Mouse (Mus musculus) gastrocnemius, postnatal 36 days (tissue): Measurements from ENCODE around the gene Ncbp3. TPM values are rescaled to one million over a fixed set of nuclear protein-coding genes. Genes with fewer than 3 reads are reported as not detected.
"Not testable (repeated sequence)": the region's sequence is repeated elsewhere in the genome, so short reads cannot be mapped to it uniquely, and the experiment has no call there.

Experiments
- DNase-seq, 2 experiments: peaks; one replicate each; pipeline ENCODE4 v3.0.0; 2022
- intact Hi-C: fragments of 180-260 bp; cut with DNase I; formaldehyde crosslinking; loops from one replicate; pipeline ENCODE4 v1.15.1; 2025
- total RNA-seq, 2 experiments: library from RNA; stranded (reverse); gene quantifications; 2 replicates each; pipeline ENCODE4 v1.2.3; 2021

Ncbp3 gene
- total RNA-seq, 2 experiments from 2014 or later: 2.6 to 2.9 TPM

DNA sequence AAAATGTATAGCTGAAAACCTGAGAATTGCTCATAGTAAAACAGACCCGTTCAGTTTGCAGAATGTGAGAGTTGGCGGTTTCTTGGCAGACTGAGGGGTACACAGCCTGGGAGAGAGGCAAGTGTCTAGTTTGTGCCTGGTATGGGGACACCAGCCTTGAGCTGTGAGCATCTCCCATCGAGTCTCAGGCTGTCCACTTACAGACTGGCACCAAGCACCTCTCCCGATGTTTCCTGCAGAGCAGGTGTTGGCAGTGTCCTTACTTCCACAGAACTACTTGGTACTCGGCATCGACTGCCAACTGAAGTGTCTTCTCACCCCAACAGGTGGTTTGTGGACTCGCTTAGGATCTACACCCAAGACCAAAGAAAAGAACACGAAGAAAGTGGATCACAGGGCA lies 31.0 kb downstream of the Ncbp3 start:
- intact Hi-C loops: no loop called here
- DNase-seq: no peak

- no peak for DNase-seq
- intact Hi-C loops: no loop called here
These were observed 32.7 kb downstream of the Ncbp3 start for GRCm38 (mm10) chr11:73080306-73080705.

DNA sequence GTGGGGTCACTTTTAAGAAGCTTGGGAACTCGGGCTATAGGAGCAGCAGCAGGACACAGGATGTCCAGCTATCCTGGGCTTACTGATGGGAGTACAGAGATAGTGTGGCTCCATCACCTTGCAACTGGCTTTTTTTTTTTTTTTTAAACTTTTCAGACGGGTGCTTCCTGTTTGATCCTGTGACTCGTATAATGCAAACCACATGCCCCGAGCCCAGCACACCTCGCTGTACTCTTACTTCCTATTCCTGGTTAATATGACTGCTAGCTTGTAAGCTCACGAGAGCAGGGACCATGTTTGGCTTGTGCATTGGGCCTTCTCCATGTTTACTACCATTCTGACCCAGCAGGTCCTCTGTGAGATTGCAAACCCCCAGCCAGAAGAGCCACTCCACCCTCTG lies 36.7 kb downstream of the Ncbp3 start:
- intact Hi-C loops: no loop called here
- no peak for DNase-seq

DNA sequence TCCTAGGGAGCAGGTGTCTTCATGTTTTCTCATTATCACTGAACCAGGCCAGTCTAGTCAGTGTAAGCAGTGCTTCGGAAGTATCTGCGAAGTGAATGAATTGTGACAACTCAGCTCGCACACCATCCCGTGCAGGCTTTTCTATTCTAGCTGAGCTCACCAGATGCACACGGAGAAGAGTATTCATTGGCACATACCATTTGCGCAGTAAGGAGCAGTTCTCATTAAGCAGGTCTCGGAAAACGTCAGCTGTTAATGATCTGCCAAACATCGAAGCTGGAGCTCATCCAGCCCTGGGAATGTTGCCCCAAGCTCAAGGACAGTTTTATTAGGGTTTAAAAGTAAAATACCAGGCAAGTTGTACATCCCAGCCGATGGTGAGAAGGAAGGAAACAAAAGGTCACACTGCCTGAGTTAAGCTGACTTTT lies 37.2 kb downstream of the Ncbp3 start:
- DNase-seq: no peak
- intact Hi-C loops: no loop called here

GRCm38 (mm10) chr11:73085391-73085790 lies 37.8 kb downstream of the Ncbp3 start:
- intact Hi-C loops: no loop called here
- DNase-seq: no peak

- DNase-seq: no peak
- intact Hi-C loops: no loop called here
These were observed 40.3 kb downstream of the Ncbp3 start for GRCm38 (mm10) chr11:73087700-73088480.

DNA sequence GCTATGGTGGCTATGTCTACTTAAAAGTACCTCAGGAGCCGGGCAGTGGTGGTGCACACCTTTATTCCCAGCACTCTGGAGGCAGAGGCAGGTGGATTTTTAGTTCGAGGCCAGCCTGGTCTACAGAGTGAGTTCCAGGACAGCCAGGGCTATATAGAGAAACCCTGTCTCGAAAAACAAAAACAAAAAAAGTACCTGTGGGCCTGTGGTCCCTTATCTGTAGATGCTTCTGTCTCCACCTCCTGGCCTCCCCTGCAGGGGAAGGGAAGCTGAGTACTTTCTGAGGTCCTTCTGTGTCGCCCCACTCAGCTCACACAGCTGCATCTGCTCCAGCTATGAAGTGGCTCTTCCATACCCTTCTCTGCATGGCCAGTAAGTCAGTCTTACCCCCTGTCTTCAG lies 42.7 kb downstream of the Ncbp3 start, which contains the start of gene Itgae:
TSS of gene Itgae (plus strand) at position 301 of the 400 bp plus-strand sequence.
- intact Hi-C loops: no loop called here
- no peak for DNase-seq

DNA sequence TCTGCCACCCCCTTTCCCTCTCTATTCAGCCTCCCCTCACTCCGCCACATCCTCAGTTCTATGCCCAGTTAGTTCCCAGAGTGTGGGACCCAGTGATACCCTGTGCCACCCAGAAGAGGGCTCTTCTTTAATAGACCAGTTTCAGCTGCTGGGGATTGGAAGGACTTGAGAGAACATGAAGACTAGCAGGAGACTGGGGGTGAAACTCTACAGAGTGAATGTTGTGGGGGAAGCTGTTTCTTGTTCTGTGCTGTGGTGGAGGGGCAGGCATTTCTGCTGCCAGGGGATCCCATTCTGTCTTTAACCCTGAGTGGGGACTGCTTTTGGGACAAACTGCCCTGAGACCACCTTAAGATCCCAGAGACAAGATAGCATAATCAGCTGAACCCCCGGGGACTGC lies 43.2 kb downstream of the Ncbp3 start:
- no peak for DNase-seq
- intact Hi-C loops: no loop called here

GRCm38 (mm10) chr11:73092057-73092456 lies 44.5 kb downstream of the Ncbp3 start:
- intact Hi-C loops: no loop called here
- DNase-seq: no peak

- DNase-seq: no peak
- intact Hi-C loops: no loop called here
These were observed 45.3 kb downstream of the Ncbp3 start for GRCm38 (mm10) chr11:73092877-73093276.

DNA sequence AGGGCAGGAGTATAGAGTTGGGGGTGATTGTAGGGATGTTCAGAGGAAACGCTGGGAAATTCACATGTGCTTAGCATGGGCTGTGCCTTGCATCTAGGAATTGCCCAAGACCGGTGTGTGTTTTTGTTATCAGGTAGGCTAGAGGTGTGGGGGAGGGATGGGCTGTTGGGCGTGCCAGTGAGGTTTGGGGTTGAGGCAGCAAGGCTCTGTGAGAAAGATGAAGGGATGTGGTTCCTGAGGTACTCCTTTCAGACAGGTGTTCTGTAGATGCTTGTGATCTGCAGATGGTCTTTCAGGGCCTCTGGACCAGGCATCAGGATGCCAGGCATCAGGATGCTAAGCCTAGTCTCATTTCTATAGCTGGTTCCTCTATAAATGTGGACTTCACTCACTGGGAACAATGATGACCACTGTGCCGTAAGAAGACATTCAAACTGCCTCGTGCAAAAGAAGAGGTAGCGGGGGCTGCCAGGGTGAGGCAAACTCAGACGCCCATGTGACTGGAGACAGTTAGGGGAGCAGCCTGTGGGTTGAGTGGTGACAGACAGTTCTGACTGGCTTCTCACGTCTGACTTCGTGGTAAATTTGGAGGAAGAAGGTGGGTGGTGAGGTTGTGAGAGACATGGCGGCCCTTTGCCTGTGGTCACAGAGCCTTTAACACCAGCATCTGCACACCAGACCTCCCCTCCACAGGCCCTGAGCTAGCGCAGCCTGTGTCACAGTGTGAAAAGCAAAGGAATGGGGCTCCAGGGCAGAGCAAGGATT lies 46.8 kb downstream of the Ncbp3 start:
- intact Hi-C loops: no loop called here

GRCm38 (mm10) chr11:73098860-73099259 lies 51.3 kb downstream of the Ncbp3 start:
- no peak for DNase-seq
- intact Hi-C loops: no loop called here

More for the DNA sequence above, 46.8 kb downstream of the Ncbp3 start:
- DNase-seq: no peak

DNA sequence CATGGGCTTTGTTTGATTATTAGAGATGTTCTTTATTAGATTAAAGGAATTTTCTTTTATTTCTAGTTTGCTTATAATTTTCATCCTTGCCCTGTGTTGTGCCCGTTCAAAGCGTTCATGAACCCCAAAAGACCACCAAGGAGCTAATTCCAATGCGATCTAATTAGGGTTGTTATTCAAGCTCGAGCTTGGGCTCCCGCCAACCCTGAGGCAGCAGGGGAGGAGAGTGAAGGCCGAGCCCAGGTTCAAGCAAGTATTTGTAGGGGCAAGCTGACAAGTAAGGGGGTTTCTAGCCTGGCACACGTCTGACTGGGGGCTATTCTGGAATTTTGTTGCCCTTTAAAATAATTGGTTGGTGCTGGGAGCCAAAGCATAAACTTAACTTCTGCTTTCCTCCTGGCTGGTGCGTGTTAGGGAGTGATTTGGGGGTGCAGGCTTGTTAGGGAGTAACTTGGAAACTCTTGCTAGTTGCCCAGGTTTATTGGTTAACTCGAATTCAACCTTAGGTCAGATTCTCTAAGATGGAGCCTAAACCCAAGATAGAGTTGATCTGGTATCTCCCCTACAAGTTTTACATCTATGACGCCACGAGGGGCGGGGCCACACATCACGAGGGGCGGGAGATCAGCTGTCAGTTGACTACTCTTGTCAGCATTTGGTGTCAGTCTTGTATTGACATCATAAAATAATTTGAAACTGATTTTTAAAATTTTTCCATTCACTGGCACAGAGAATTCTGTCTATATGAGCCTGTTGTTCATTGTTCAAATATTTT lies 52.6 kb downstream of the Ncbp3 start:
- DNase-seq: no peak
- intact Hi-C loops: loop anchor here (10.0 kb wide), 1 partner anchor 95 kb away; no protein-coding TSS in a partner anchor

- intact Hi-C loops: loop anchor here (10.0 kb wide), 1 partner anchor 97 kb away; no protein-coding TSS in a partner anchor
- no peak for DNase-seq
These were observed 53.7 kb downstream of the Ncbp3 start for GRCm38 (mm10) chr11:73101308-73101707.

DNA sequence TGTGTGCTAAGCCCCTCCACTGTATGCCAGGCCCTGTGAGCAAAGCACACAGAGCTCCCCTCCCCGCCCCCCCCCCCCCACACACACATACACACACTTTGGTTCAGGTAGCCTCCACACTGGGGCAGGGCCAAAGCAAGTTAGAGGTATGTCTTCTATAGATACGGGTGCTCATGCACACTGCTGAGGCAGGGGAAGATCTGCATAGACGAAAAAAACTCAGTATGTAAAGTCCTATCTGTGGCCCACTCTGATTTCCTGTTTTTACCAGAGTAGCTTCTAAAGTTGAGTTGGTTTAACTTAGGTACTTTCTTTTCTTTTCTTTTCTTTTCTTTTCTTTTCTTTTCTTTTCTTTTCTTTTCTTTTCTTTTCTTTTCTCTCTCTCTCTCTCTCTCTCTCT lies 57.7 kb downstream of the Ncbp3 start:
- no peak for DNase-seq
- intact Hi-C loops: loop anchor here (5.0 to 10.0 kb wide), 2 partner anchors 33 to 100 kb away; no protein-coding TSS in a partner anchor

GRCm38 (mm10) chr11:73107358-73107757 lies 59.8 kb downstream of the Ncbp3 start:
- intact Hi-C loops: loop anchor here (5.0 to 10.0 kb wide), 2 partner anchors 35 to 103 kb away; no protein-coding TSS in a partner anchor
- DNase-seq: not testable (repeated sequence)

- intact Hi-C loops: loop anchor here (5.0 to 10.0 kb wide), 2 partner anchors 36 to 104 kb away; no protein-coding TSS in a partner anchor
- DNase-seq: no peak
These were observed 60.8 kb downstream of the Ncbp3 start for GRCm38 (mm10) chr11:73108195-73108897.

- intact Hi-C loops: loop anchor here (5.0 to 10.0 kb wide), 2 partner anchors 37 to 104 kb away; no protein-coding TSS in a partner anchor
These were observed 61.5 kb downstream of the Ncbp3 start for GRCm38 (mm10) chr11:73108898-73109625.

GRCm38 (mm10) chr11:73109941-73110340 lies 62.4 kb downstream of the Ncbp3 start:
- DNase-seq: no peak
- intact Hi-C loops: loop anchor here (5.0 to 10.0 kb wide), 2 partner anchors 38 to 105 kb away; no protein-coding TSS in a partner anchor

More at GRCm38 (mm10) chr11:73108898-73109625, 61.5 kb downstream of the Ncbp3 start:
- DNase-seq: no peak
